Mouse (Mus musculus): Measurements from ENCODE around the gene Pln. TPM values are rescaled to one million over a fixed set of nuclear protein-coding genes. Genes with fewer than 3 reads are reported as not detected.

Pln gene
- polyA plus RNA-seq, 1 experiment from 2014 or later: 666 TPM

DNA sequence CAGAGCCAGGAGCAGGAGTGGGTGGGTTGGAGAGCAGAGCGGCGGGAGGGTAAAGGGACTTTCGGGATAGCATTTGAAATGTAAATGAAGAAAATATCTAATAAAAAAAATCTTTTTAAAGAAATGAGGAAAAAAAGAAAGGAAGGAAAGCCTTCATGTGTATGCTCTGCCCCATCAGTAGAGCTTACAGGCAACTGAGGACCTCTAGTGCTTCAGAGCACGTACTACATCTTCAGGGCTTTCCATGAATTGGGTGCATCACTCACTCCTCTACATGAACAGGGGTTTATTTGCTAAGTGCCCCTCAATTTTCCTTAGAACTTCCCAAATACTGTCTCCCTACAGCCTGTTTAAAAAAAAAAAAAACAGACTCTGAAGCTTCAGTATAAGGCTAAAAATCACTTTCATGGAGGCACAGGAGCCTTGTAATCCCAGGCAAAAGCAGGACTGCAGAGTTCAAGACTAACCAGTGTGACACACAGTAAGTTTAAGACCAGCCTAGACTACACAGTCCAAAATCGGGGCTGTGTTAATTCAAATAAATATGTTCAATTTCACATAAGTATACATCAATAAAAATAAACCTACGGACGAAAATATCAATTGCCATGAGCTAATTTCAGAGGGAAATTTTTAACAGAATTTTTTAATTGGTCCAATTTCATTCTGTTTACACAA, 4.0 kb downstream of the Pln start:
- 74% methylated on average over 7 of the region's 7 CpGs for WGBS
- ATAC-seq (ENCODE audit: insufficient number of reproducible peaks, low FRiP score): 0 out of 2 replicates have a peak, but pooled peaks have one; percentile 56
- Histone ChIP-seq H3K36me3 (peaks cover 4% of the 10 kb centered on the region; the same call in 1 of the 2 replicates), H3K4me1 (replicated peaks) (0 out of 2 replicates have a peak, but pooled peaks cover 3% of the 10 kb centered on the region), H3K9ac (peak overlapping the region; percentile 71), H3K27ac (ENCODE audit: poor library complexity, severe bottlenecking) (peak overlapping the region; percentile 85), H3K4me3 (peak overlapping the region; percentile 47), H3K4me2 (peak overlapping the region; percentile 62), H3K27me3 (replicated peaks) (no peaks in the 10 kb centered on the region), H3K9me3 (replicated peaks) (no peaks in the 10 kb centered on the region)

DNA sequence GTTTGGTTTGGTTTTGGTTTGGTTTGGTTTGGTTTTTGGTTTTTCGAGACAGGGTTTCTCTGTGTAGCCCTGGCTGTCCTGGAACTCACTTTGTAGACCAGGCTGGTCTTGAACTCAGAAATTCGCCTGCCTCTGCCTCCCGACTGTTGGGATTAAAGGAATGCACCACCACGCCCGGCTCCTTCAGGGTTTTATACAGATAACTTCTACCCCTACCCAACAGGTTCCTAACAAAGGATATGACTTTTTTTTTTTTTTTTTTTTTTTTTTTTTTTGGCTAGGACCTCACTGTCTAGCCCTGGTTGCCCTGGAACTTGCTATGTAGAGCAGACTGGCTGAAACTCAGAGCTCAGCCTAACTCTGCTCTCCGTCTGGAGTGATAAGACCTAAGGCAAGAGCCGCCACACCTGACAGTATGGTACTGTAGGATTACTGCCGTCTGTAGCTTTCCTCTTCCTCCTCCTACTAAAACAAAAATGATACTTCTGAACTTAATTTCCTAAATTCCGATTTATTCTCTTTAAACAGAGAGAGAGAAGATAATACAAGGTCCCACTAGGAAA, 4.8 kb downstream of the Pln start:
- Histone ChIP-seq H3K9me3 (replicated peaks) (no peaks in the 10 kb centered on the region), H3K27me3 (replicated peaks) (no peaks in the 10 kb centered on the region), H3K4me1 (replicated peaks) (0 out of 2 replicates have a peak, but pooled peaks cover 3% of the 10 kb centered on the region), H3K4me2 (peak overlapping the region; percentile 62), H3K36me3 (peaks cover 4% of the 10 kb centered on the region; the same call in 1 of the 2 replicates), H3K4me3 (peak overlapping the region; percentile 47), H3K9ac (peak overlapping the region; percentile 66), H3K27ac (ENCODE audit: poor library complexity, severe bottlenecking) (peak overlapping the region; percentile 85)
- WGBS: 56% methylated on average over 9 of the region's 9 CpGs
- no peak for ATAC-seq (ENCODE audit: insufficient number of reproducible peaks, low FRiP score)

DNA sequence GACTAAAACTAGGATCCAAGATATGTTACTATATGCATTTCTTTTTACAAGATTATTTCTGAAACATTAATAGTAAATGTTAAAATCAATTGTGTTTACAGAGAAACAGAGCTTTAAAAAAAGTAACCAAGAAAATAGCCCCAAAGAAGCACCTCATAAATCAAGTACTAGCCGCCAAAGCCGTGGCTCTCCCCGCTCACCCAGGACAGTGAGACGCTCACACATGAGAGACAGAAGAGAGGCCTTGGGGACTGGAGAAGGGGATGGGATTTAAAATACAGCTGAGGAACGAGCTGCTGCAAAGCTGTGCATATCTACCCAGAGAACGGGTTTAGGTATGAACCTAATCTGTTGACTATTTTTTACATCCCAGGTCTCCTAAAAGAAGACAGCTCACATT, 5.9 kb downstream of the Pln start:
- 32% methylated on average over 6 of the region's 6 CpGs for whole genome bisulfite sequencing
- Histone ChIP-seq H3K27ac (ENCODE audit: poor library complexity, severe bottlenecking) (peak overlapping the region; percentile 91), H3K4me2 (peak overlapping the region; percentile 64)

DNA sequence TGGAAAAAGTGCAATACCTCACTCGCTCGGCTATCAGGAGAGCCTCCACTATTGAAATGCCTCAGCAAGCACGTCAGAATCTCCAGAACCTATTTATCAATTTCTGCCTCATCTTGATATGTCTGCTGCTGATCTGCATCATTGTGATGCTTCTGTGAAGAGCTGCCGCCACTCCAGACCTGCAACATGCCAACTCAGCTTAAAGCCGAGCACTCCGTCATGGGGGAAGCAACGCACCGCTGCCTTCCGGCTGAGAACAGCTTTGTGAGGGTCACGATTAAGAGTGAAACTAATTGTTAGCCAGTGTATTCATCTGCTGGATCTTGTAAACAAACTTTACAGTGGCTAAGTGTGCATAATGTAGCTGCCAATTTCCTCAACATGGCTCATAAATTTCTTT, 6.4 kb downstream of the Pln start:
- Histone ChIP-seq H3K36me3 (peaks cover 10% of the 10 kb centered on the region), H3K27ac (ENCODE audit: poor library complexity, severe bottlenecking) (peak overlapping the region; percentile 91), H3K4me3 (peak overlapping the region; percentile 41), H3K9me3 (replicated peaks) (no peaks in the 10 kb centered on the region), H3K27me3 (replicated peaks) (no peaks in the 10 kb centered on the region), H3K4me2 (peak overlapping the region; percentile 64), H3K4me1 (replicated peaks) (0 out of 2 replicates have a peak, but pooled peaks cover 3% of the 10 kb centered on the region), H3K9ac (peak overlapping the region; percentile 27)
- ATAC-seq (ENCODE audit: insufficient number of reproducible peaks, low FRiP score): no peak
- WGBS: 46% methylated on average over 10 of the region's 10 CpGs

More for the DNA sequence above, 5.9 kb downstream of the Pln start:
- H3K9ac ChIP-seq: peak overlapping the region; percentile 27; the same call in 1 of the 2 replicates
- ATAC-seq (ENCODE audit: insufficient number of reproducible peaks, low FRiP score): no peak
- H3K27me3 ChIP-seq (replicated peaks): no peaks in the 10 kb centered on the region
- peaks cover 5% of the 10 kb centered on the region for H3K36me3 ChIP-seq
- H3K4me3 ChIP-seq: peak overlapping the region; percentile 41
- 0 out of 2 replicates have a peak, but pooled peaks cover 3% of the 10 kb centered on the region for H3K4me1 ChIP-seq (replicated peaks)
- H3K9me3 ChIP-seq (replicated peaks): no peaks in the 10 kb centered on the region

DNA sequence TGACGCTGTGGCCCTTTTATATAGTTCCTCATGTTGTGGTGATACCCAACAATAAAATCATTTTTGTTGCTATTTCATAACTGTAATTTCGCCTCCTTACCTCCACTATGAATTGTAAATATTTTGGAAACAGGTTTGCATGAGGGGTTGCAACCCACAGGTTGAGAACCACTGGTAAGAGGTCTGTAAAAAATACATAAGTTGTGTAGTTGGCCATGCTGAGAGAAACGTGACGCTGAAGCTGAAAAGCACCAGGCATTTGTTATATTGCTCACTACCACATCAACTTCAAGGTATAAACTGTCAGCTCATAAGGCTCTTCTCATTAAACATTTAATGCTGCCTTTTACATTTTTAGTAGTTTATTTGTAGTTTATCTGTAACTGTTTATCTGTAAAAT, 8.0 kb downstream of the Pln start:
- H3K27me3 ChIP-seq (replicated peaks): no peaks in the 10 kb centered on the region
- no peaks in the 10 kb centered on the region for H3K9me3 ChIP-seq (replicated peaks)
- H3K36me3 ChIP-seq: peaks cover 11% of the 10 kb centered on the region
- no peak overlapping the region for H3K27ac ChIP-seq (ENCODE audit: poor library complexity, severe bottlenecking)
- H3K4me3 ChIP-seq: no peak overlapping the region
- H3K4me1 ChIP-seq (replicated peaks): 0 out of 2 replicates have a peak, but pooled peaks cover 3% of the 10 kb centered on the region
- no peak overlapping the region for H3K9ac ChIP-seq
- 77% methylated on average over 4 of the region's 4 CpGs for WGBS
- no peak overlapping the region for H3K4me2 ChIP-seq
- ATAC-seq (ENCODE audit: insufficient number of reproducible peaks, low FRiP score): no peak; the same call in 1 of the 2 replicates

DNA sequence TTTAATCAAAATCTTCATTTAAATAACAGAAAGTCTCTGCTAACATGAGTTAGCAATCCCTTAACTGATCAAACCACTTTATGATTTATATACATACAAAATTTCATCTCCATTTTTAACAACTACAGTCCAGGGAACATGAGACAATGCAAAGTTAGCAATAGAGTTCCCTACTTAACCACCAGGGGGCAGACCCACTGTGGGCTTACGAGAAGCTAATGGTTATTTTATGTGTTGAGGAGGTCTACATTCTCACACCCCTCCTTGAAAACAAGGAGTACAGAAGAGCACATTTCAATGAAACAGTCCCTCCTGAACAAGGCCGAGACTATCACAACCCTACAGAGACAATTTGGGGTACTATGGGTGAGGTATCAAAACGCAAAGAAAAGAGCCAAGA, 9.0 kb downstream of the Pln start:
- 0 out of 2 replicates have a peak, but pooled peaks have one; percentile 19 for ATAC-seq (ENCODE audit: insufficient number of reproducible peaks, low FRiP score)
- whole genome bisulfite sequencing: 50% methylated on average over 3 of the region's 3 CpGs
- H3K27ac ChIP-seq (ENCODE audit: poor library complexity, severe bottlenecking): no peak overlapping the region

DNA sequence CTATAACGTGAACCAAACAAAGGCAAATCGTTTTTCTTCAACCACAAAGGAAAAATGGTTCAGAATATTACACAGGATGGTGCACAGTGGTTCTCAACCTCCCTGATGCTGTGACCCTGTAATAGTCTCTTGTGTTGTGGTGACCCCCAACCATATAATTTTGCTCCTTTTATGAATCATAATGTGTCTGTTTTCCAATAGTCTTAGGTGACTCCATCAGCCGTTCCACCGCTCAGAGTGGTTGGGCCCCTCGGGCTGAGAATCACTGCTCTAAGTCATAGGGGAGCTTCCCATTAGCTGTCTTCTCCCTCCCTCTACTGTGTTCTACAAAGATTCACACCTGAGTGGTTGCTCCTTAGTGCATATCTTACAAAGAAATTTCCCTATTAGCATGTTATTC, 9.4 kb downstream of the Pln start:
- Histone ChIP-seq H3K4me2 (no peak overlapping the region), H3K9me3 (replicated peaks) (no peaks in the 10 kb centered on the region), H3K36me3 (peaks cover 11% of the 10 kb centered on the region), H3K27me3 (replicated peaks) (no peaks in the 10 kb centered on the region), H3K9ac (no peak overlapping the region), H3K27ac (ENCODE audit: poor library complexity, severe bottlenecking) (no peak overlapping the region), H3K4me3 (no peak overlapping the region), H3K4me1 (replicated peaks) (0 out of 2 replicates have a peak, but pooled peaks cover 3% of the 10 kb centered on the region)
- peak; percentile 27; the same call in 1 of the 2 replicates for ATAC-seq (ENCODE audit: insufficient number of reproducible peaks, low FRiP score)
- WGBS: 77% methylated on average over 5 of the region's 5 CpGs

More for the DNA sequence above, 9.0 kb downstream of the Pln start:
- H3K4me3 ChIP-seq: no peak overlapping the region
- H3K4me2 ChIP-seq: no peak overlapping the region
- H3K9me3 ChIP-seq (replicated peaks): no peaks in the 10 kb centered on the region
- peaks cover 11% of the 10 kb centered on the region for H3K36me3 ChIP-seq
- H3K4me1 ChIP-seq (replicated peaks): 0 out of 2 replicates have a peak, but pooled peaks cover 3% of the 10 kb centered on the region
- H3K9ac ChIP-seq: no peak overlapping the region
- H3K27me3 ChIP-seq (replicated peaks): no peaks in the 10 kb centered on the region

DNA sequence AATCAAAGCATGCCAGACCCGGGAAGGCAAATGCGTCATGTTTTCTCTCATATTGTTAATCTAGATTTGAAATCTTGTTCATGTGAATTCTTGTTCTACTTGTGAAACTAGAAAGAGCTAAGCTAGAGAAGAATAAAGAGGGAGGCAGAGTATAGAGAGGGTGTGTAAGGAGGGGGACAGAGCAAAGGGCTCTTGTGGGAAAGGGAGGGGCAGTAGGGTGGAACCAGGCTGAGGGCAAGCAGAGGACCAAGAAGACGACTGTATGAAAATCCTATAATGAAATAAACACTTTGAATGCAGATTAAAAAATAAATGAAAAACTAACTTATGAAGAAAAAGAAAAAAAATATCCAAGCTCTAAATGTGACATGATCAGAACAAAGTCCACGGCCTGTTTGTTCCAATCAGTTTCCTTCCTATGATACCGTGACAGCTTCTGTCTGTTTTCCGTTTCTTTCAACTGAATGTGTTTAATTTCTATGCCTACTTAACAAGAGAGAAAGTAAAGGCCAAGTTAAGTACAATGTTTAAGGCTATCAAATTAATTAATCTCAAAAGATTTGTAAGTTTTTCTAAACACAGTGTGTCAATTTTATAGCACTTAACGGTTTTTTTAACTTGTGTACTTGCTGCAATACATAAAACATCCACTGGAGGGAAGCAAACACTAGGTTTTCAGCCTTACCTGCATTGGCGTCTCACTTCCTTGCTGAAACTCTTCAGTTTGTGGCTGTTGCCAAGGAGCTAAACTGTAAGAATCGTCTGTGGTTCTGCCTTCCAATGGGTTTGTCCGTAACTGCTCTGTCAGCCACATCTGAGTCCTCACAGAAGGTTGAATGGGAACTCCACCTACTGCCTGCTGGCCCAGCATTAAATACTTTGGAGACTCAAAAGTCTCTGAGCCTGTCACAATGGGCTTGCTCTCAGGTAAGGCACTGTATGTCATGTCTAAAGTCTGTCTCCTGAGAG, 10.6 kb downstream of the Pln start:
- Histone ChIP-seq H3K9ac (no peak overlapping the region), H3K27me3 (replicated peaks) (no peaks in the 10 kb centered on the region), H3K4me2 (no peak overlapping the region), H3K4me1 (replicated peaks) (0 out of 2 replicates have a peak, but pooled peaks cover 3% of the 10 kb centered on the region), H3K4me3 (no peak overlapping the region), H3K9me3 (replicated peaks) (no peaks in the 10 kb centered on the region), H3K36me3 (peaks cover 11% of the 10 kb centered on the region), H3K27ac (ENCODE audit: poor library complexity, severe bottlenecking) (no peak overlapping the region)
- WGBS: 51% methylated on average over 10 of the region's 10 CpGs
- no peak for ATAC-seq (ENCODE audit: insufficient number of reproducible peaks, low FRiP score)

DNA sequence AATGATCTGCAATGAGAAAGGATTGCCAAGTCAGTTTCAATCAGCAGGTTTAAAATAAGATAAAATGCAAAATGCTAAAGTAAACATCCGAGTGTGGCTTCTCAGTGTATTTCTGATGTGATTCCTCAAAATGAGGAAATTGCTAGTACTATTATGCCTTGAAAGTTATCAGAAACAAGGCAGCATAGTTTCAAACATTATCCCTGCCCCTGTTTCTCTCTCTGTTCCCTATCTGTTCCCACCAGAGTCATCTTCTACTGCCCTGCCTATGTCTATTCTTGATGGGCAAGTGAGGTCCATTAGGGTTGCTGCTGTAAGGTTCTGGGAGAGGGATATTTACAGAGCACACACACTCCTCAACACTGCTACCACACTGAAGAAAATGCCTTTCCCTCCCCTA, 11.8 kb downstream of the Pln start:
- H3K4me3 ChIP-seq: no peak overlapping the region
- no peaks in the 10 kb centered on the region for H3K9me3 ChIP-seq (replicated peaks)
- ATAC-seq (ENCODE audit: insufficient number of reproducible peaks, low FRiP score): no peak
- 70% methylated on average over 1 of the region's 1 CpGs for WGBS
- H3K4me2 ChIP-seq: no peak overlapping the region
- H3K36me3 ChIP-seq: peaks cover 7% of the 10 kb centered on the region
- no peak overlapping the region for H3K9ac ChIP-seq
- no peak overlapping the region for H3K27ac ChIP-seq (ENCODE audit: poor library complexity, severe bottlenecking)
- H3K4me1 ChIP-seq (replicated peaks): no peaks in the 10 kb centered on the region
- H3K27me3 ChIP-seq (replicated peaks): no peaks in the 10 kb centered on the region

DNA sequence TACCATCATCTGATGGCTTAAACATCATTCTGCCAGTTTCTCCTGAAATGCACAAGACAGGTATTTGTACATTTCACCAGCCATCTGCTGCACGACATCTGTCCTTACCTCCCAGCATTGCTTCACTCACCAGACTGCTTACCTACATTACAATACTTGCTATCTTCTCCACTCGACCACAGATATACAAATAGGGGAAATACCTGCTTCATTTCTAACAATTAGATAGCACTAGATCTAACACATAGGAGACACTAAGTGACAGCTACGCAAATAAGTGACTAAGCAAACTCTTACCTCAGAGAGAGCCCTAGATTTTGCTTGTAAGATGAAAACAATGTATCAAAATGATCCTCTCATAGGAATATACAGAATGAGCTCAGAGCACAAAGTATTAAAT, 16.2 kb downstream of the Pln start:
- peaks cover 21% of the 10 kb centered on the region for H3K36me3 ChIP-seq
- 69% methylated on average over 3 of the region's 3 CpGs for WGBS
- H3K4me2 ChIP-seq: no peak overlapping the region
- H3K4me3 ChIP-seq: no peak overlapping the region
- H3K9me3 ChIP-seq (replicated peaks): no peaks in the 10 kb centered on the region
- H3K9ac ChIP-seq: no peak overlapping the region
- no peak overlapping the region for H3K27ac ChIP-seq (ENCODE audit: poor library complexity, severe bottlenecking)
- H3K4me1 ChIP-seq (replicated peaks): no peaks in the 10 kb centered on the region
- no peak for ATAC-seq (ENCODE audit: insufficient number of reproducible peaks, low FRiP score)
- no peaks in the 10 kb centered on the region for H3K27me3 ChIP-seq (replicated peaks)

All from heart, embryonic 12.5 days (tissue).